Mouse (Mus musculus) gastrocnemius, adult 2 months (tissue): ENCODE data around the gene Mgat5b. TPM values are rescaled to one million over a fixed set of nuclear protein-coding genes. Genes with fewer than 3 reads are reported as not detected.

ENCODE experiments used
- DNase-seq: peaks from one replicate; pipeline ENCODE4 v3.0.0; 2022
- H3K27ac ChIP-seq: fragments of 200-600 bp; 2 replicates; pipeline ENCODE4 v1.8.1; 2022; ENCODE audit warnings: mild to moderate bottlenecking
- H3K4me3 ChIP-seq: fragments of 200-600 bp; 2 replicates; pipeline ENCODE4 v1.8.1; 2022; ENCODE audit warnings: mild to moderate bottlenecking, moderate library complexity
- CTCF ChIP-seq: fragments of 200-600 bp; IDR thresholded peaks from 2 replicates; pipeline ENCODE4 v1.8.1; 2022; ENCODE audit warnings: antibody characterized with exemption, mild to moderate bottlenecking, moderate library complexity
- intact Hi-C: fragments of 180-260 bp; cut with DNase I; formaldehyde crosslinking; loops from one replicate; pipeline ENCODE4 v1.15.1; 2025
- long read RNA-seq, 2 experiments: library from polyadenylated mRNA; stranded (forward); transcript quantifications; one replicate each; pipeline ENCODE4 v2.0.0; 2021
- total RNA-seq, 2 experiments: library from RNA; stranded (reverse); gene quantifications; 2 replicates each; pipeline ENCODE4 v1.2.3; 2021

Mgat5b gene
- total RNA-seq, result not detected
- long read RNA-seq, experiment 1, result 0 reads
- long read RNA-seq, experiment 2, result 0 reads

GRCm38 (mm10) chr11:116918323-116919185 lies at the start of gene Mgat5b:
TSS of gene Mgat5b (plus strand) at chr11:116918863.
- intact Hi-C loops, result loop anchor here (1.0 to 5.0 kb wide), 3 partner anchors 76 to 139 kb away; no protein-coding TSS in a partner anchor
- TF ChIP-seq CTCF, result no peak; the same call in 1 of the 2 replicates
- Histone ChIP-seq H3K4me3 (peak within 1 kb of the TSS; percentile 69), H3K27ac (no peak within 1 kb of the TSS)
- peak; percentile 87 for DNase-seq

GRCm38 (mm10) chr11:116869223-116869622 lies 49.4 kb upstream of the Mgat5b start:
- no peak overlapping the region for H3K27ac ChIP-seq
- H3K4me3 ChIP-seq, result peak overlapping the region; percentile 21; the same call in 1 of the 2 replicates

DNA sequence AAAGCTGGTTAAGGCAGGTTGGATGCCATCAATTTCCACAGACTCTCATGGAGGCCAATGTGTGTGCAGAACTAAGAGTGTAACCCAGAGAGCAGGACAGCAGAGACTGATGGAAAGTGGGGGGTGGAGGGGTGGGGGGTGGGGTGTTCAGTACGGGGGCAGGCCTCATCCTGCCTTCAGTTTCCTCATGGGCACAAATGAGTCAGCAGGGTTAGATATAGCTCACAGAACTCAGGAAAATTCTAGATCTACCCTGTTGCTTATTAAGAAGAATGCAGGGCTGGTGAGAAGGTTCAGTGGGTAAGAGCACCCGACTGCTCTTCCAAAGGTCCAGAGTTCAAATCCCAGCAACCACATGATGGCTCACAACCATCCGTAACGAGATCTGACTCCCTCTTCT lies 49.0 kb upstream of the Mgat5b start:
- intact Hi-C loops, result loop anchor here (10.0 kb wide), 1 partner anchor 305 kb away; no protein-coding TSS in a partner anchor
- Histone ChIP-seq H3K4me3 (no peak overlapping the region), H3K27ac (no peak overlapping the region)
- DNase-seq, result no peak
- no peak for TF ChIP-seq CTCF

More at GRCm38 (mm10) chr11:116869223-116869622, 49.4 kb upstream of the Mgat5b start:
- intact Hi-C loops, result loop anchor here (10.0 kb wide), 1 partner anchor 306 kb away; no protein-coding TSS in a partner anchor
- no peak for TF ChIP-seq CTCF
- no peak for DNase-seq

- Histone ChIP-seq H3K4me3 (no peak overlapping the region), H3K27ac (no peak overlapping the region)
- intact Hi-C loops, result no loop called here
- TF ChIP-seq CTCF, result no peak
- no peak for DNase-seq
These were observed 47.1 kb upstream of the Mgat5b start for GRCm38 (mm10) chr11:116871538-116871937.

DNA sequence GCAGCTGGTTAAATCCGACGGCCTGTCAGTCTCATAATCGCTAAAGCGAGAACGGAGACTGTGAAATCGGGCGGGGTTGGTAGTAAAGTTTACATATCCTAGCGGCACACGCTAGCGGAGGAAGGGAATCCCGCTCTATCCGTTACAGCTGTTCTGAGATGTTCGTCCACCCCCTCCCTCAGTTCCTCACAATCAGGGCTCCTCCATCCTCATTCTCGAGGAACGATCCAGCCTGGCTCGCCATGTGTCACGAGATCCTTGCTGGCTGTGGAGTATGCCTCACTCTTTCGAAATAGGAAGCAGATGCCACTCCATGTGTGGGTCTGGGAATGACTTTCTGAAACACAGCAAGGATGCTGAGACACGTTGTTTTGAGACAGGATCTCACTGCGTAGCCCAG lies 44.7 kb upstream of the Mgat5b start:
- intact Hi-C loops, result no loop called here
- no peak for DNase-seq
- TF ChIP-seq CTCF, result no peak

DNA sequence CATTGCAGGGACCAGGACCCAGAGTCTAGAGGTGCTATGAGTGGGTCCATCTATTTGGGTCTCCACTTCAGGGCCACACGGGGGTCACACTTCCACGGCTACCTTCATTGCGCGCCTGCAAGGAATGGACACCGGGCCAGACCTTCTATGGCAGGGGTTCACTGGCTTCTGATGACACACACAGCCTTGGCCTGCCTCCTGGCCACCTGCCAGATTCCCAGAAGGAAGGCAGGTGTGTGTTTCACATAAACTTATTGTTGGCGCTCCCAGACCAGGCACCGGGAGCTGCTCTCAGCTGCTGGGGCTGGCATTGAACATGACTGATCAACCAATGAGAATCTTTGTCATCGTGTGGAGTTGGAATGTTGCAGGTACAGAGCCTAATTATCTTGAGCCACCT lies 40.2 kb upstream of the Mgat5b start:
- no peak overlapping the region for H3K27ac ChIP-seq
- no peak for DNase-seq
- intact Hi-C loops, result no loop called here

More for the DNA sequence above, 44.7 kb upstream of the Mgat5b start:
- H3K4me3 ChIP-seq, result no peak overlapping the region
- H3K27ac ChIP-seq, result no peak overlapping the region

DNA sequence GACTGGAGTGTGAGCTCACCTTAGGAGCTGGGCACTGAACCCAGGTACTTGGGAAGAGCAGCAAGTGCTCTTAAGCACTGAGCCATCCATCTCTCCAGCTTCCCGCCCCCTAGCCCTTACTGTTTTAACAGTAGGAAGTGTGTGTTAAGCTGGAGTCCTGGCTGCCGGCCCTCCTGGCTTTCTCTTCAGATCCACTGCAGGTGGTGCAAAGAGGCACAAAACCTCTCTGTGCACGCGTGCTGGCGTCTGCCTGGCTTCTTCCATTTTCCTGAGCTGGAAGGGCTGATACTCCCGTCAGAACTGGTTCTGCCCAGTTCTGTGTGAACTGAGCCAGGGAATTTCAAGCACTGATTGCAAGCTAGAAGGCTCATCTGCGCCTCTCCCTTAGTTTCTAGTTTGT lies 37.8 kb upstream of the Mgat5b start:
- intact Hi-C loops, result no loop called here
- no peak overlapping the region for H3K4me3 ChIP-seq
- TF ChIP-seq CTCF, result no peak

More for the DNA sequence above, 40.2 kb upstream of the Mgat5b start:
- no peak overlapping the region for H3K4me3 ChIP-seq
- no peak for TF ChIP-seq CTCF

GRCm38 (mm10) chr11:116881440-116881839 lies 37.2 kb upstream of the Mgat5b start:
- no peak overlapping the region for H3K27ac ChIP-seq
- intact Hi-C loops, result no loop called here
- TF ChIP-seq CTCF, result no peak
- H3K4me3 ChIP-seq, result no peak overlapping the region
- no peak for DNase-seq

More for the DNA sequence above, 37.8 kb upstream of the Mgat5b start:
- no peak overlapping the region for H3K27ac ChIP-seq
- no peak for DNase-seq

- TF ChIP-seq CTCF, result no peak
- H3K27ac ChIP-seq, result no peak overlapping the region
- intact Hi-C loops, result no loop called here
- H3K4me3 ChIP-seq, result no peak overlapping the region
- DNase-seq, result no peak
These were observed 36.2 kb upstream of the Mgat5b start for GRCm38 (mm10) chr11:116882446-116882845.

DNA sequence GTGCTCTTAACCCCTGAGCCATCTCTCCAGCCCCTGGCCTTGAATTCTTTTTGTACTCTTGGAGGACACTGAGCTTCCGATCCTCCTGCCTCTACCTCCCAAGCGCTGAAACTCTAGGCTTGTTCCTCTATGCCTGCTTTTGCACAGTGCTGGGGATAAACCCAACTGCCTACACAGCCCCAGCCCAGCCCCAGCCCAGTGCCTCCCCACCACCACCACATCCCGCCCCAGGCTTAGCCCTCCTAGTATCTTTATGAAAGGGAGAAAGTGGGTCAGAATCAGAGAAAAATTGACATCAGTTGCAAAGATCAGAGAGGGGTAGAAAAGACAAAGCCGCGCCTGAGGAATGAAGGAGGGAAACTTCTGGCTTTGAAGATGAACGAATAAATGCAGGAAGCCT lies 34.6 kb upstream of the Mgat5b start:
- no peak for TF ChIP-seq CTCF
- H3K4me3 ChIP-seq, result no peak overlapping the region
- DNase-seq, result no peak
- intact Hi-C loops, result no loop called here
- no peak overlapping the region for H3K27ac ChIP-seq

DNA sequence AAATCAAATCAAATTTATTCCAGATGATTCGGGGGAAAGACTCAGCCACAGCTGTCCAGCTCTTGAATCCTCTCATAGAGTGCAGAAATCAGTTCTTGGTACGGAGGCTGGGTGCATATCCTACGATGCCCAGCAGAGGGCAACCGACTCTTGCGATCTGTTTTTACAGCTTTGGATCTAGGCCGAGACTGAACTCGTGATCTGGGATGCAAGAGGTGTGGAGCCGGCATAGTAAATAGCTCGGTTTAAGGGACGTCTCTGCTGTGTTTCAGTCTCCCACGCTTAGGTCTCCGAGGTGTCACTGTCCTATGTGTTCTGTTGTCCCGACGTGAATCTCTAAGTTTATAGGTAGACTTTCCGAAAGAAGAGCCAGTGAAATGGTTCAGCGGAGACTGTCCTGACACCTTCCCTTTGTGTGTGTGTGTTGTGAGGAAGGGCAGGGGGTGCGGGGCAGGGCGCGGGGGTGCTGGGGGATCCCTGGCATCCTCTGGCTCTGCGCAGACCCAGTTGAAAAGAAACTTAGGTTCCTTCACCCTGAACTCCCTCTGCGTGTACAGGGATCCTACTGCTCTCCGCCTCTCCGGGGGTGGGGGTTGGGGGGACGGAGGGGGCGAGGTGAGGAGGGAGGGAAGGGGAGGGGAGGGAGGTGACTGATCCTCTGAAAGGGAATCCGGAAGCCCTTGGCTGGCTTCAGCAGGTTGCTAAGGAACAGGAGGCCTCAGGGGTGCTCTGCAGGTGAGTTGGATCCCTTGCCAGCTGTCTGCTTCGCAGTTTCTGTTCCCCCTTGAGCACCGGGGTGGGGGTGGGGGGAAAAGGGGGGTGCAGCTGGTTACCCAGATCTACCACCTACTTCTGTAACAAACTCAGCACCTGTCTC lies 33.1 kb upstream of the Mgat5b start:
- peak; percentile 98; the same call in 1 of the 2 replicates for TF ChIP-seq CTCF
- peak overlapping the region; percentile 65; the same call in 1 of the 2 replicates for H3K27ac ChIP-seq
- H3K4me3 ChIP-seq, result peak overlapping the region; percentile 70
- DNase-seq, result peak; percentile 80
- intact Hi-C loops, result loop anchor here (1.0 kb wide), 1 partner anchor 171 kb away; no protein-coding TSS in a partner anchor

DNA sequence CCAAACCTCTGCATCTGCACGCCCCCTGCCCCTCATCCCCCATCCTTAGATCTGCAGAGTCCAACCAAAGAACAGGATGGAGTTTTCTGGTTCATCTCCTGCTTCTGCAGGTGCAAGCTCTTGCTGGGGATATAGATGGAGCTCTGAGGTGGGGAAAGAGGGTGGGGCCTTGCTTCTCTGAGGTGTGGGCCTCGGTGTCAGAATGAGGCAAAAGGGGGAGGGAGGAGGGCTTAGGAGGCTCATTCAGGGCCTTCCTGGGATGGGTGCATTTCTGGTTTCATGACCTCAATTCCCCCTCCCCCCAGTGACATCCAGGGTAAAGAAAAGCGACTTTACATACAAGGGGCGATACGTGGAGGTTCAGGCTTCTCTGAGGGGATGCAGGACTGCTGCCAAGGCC lies 31.5 kb upstream of the Mgat5b start:
- DNase-seq, result no peak
- intact Hi-C loops, result no loop called here

More for the DNA sequence above, 31.5 kb upstream of the Mgat5b start:
- no peak for TF ChIP-seq CTCF
- no peak overlapping the region for H3K4me3 ChIP-seq
- H3K27ac ChIP-seq, result no peak overlapping the region
